Mouse (Mus musculus): ENCODE measurements around the gene Nlrp3. TPM values are rescaled to one million over a fixed set of nuclear protein-coding genes. Genes with fewer than 3 reads are reported as not detected.

Gene Nlrp3
- polyA plus RNA-seq, 1 experiment, result 0.04 TPM

GRCm38 (mm10) chr11:59596950-59597349 lies 55.6 kb downstream of the Nlrp3 start:
- Histone ChIP-seq H3K79me2 (ENCODE audit: control insufficient read depth, insufficient read depth) (no peaks in the 10 kb centered on the region), H3K36me3 (ENCODE audit: control insufficient read depth, insufficient read depth) (no peaks in the 10 kb centered on the region), H3K79me3 (ENCODE audit: low read depth) (no peaks in the 10 kb centered on the region), H3K4me3 (ENCODE audit: insufficient read depth, poor library complexity, severe bottlenecking) (no peak overlapping the region), H3ac (ENCODE audit: control insufficient read depth, insufficient read length, low read depth) (no peak overlapping the region), H3K27me3 (ENCODE audit: control insufficient read depth, insufficient read depth, insufficient read length) (no peaks in the 10 kb centered on the region)
- no peak for TF ChIP-seq CTCF (IDR thresholded peaks at IDR 0.05; ENCODE audit: control insufficient read depth, insufficient read depth, insufficient read length)
- peak; percentile 89 for TF ChIP-seq CEBPB (IDR thresholded peaks at IDR 0.05; ENCODE audit: low read depth)

GRCm38 (mm10) chr11:59599211-59599610 lies 57.8 kb downstream of the Nlrp3 start:
- Histone ChIP-seq H3K27me3 (ENCODE audit: control insufficient read depth, insufficient read depth, insufficient read length) (no peaks in the 10 kb centered on the region), H3K4me3 (ENCODE audit: insufficient read depth, poor library complexity, severe bottlenecking) (no peak overlapping the region), H3K79me3 (ENCODE audit: low read depth) (no peaks in the 10 kb centered on the region), H3ac (ENCODE audit: control insufficient read depth, insufficient read length, low read depth) (no peak overlapping the region), H3K79me2 (ENCODE audit: control insufficient read depth, insufficient read depth) (no peaks in the 10 kb centered on the region), H3K36me3 (ENCODE audit: control insufficient read depth, insufficient read depth) (no peaks in the 10 kb centered on the region)
- TF ChIP-seq MYOD1 (IDR thresholded peaks at IDR 0.05; ENCODE audit: control insufficient read depth, insufficient read length, low read depth), result no peak
- no peak for TF ChIP-seq USF1 (IDR thresholded peaks at IDR 0.05; ENCODE audit: low read depth)
- no peak for TF ChIP-seq MAX (IDR thresholded peaks at IDR 0.05)
- TF ChIP-seq CEBPB (IDR thresholded peaks at IDR 0.05; ENCODE audit: low read depth), result no peak
- TF ChIP-seq FOSL1 (IDR thresholded peaks at IDR 0.05; ENCODE audit: insufficient read depth, low read length, poor library complexity, severe bottlenecking), result no peak
- no peak for TF ChIP-seq CTCF (IDR thresholded peaks at IDR 0.05; ENCODE audit: control insufficient read depth, insufficient read depth, insufficient read length)
- TF ChIP-seq MYOG (IDR thresholded peaks at IDR 0.05; ENCODE audit: control insufficient read depth, extremely low read depth, insufficient read length), result no peak

DNA sequence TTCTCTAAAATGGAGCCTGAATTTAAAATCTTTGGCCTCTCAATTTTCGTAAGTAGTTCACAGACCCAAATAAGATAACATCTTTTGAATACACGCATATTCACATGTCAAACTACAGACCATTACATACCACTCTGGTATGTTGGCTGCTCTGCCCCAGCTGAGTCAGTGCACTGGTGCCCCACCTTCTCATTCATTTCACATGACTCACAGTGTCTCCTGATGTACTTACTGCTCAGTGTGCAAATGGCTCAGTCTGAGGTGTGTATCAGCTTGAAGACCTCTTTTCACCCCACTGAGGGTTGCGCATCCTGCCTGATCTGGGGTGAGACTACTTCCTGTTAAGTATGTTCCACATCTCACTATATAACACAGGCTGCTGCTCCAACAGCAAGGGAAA lies 59.5 kb downstream of the Nlrp3 start:
- H3K27me3 ChIP-seq (ENCODE audit: control insufficient read depth, insufficient read depth, insufficient read length), result no peaks in the 10 kb centered on the region
- no peaks in the 10 kb centered on the region for H3K79me3 ChIP-seq (ENCODE audit: low read depth)
- no peak overlapping the region for H3K4me3 ChIP-seq (ENCODE audit: insufficient read depth, poor library complexity, severe bottlenecking)
- H3ac ChIP-seq (ENCODE audit: control insufficient read depth, insufficient read length, low read depth), result no peak overlapping the region
- no peaks in the 10 kb centered on the region for H3K36me3 ChIP-seq (ENCODE audit: control insufficient read depth, insufficient read depth)
- H3K79me2 ChIP-seq (ENCODE audit: control insufficient read depth, insufficient read depth), result no peaks in the 10 kb centered on the region
- TF ChIP-seq MAX (IDR thresholded peaks at IDR 0.05) (peak; percentile 50), CEBPB (IDR thresholded peaks at IDR 0.05; ENCODE audit: low read depth) (peak; percentile 21), USF1 (IDR thresholded peaks at IDR 0.05; ENCODE audit: low read depth) (no peak), MYOD1 (IDR thresholded peaks at IDR 0.05; ENCODE audit: control insufficient read depth, insufficient read length, low read depth) (peak; percentile 42), MYOG (IDR thresholded peaks at IDR 0.05; ENCODE audit: control insufficient read depth, extremely low read depth, insufficient read length) (no peak), FOSL1 (IDR thresholded peaks at IDR 0.05; ENCODE audit: insufficient read depth, low read length, poor library complexity, severe bottlenecking) (peak; percentile 97), CTCF (IDR thresholded peaks at IDR 0.05; ENCODE audit: control insufficient read depth, insufficient read depth, insufficient read length) (no peak)

GRCm38 (mm10) chr11:59602287-59602686 lies 60.9 kb downstream of the Nlrp3 start:
- no peaks in the 10 kb centered on the region for H3K27me3 ChIP-seq (ENCODE audit: control insufficient read depth, insufficient read depth, insufficient read length)
- H3K79me2 ChIP-seq (ENCODE audit: control insufficient read depth, insufficient read depth), result no peaks in the 10 kb centered on the region
- no peaks in the 10 kb centered on the region for H3K36me3 ChIP-seq (ENCODE audit: control insufficient read depth, insufficient read depth)
- H3ac ChIP-seq (ENCODE audit: control insufficient read depth, insufficient read length, low read depth), result no peak overlapping the region
- TF ChIP-seq FOSL1 (IDR thresholded peaks at IDR 0.05; ENCODE audit: insufficient read depth, low read length, poor library complexity, severe bottlenecking) (peak; percentile 20), USF1 (IDR thresholded peaks at IDR 0.05; ENCODE audit: low read depth) (no peak), CTCF (IDR thresholded peaks at IDR 0.05; ENCODE audit: control insufficient read depth, insufficient read depth, insufficient read length) (no peak), MYOD1 (IDR thresholded peaks at IDR 0.05; ENCODE audit: control insufficient read depth, insufficient read length, low read depth) (peak; percentile 55), MYOG (IDR thresholded peaks at IDR 0.05; ENCODE audit: control insufficient read depth, extremely low read depth, insufficient read length) (no peak), MAX (IDR thresholded peaks at IDR 0.05) (no peak)
- no peak overlapping the region for H3K4me3 ChIP-seq (ENCODE audit: insufficient read depth, poor library complexity, severe bottlenecking)
- H3K79me3 ChIP-seq (ENCODE audit: low read depth), result no peaks in the 10 kb centered on the region

DNA sequence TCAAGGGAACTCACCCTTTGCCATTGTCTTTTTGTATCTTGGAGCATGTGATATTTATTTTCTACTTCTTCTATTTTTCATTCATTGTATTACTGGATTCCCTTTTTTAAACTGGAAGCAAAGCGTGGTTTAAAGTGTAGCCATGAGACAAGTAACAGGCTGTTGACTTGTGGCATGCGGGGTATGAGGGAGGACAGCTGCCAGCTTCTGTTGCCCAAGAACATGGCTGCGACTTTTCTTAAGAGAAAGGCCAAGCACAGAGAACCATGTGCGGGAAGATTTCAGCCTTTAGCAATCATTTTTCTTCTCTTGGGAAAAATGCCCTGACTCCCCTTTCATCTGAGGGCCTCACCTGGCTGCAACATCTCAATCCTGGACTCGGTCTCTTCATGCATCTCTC lies 70.3 kb downstream of the Nlrp3 start:
- H3K27me3 ChIP-seq (ENCODE audit: control insufficient read depth, insufficient read depth, insufficient read length), result no peaks in the 10 kb centered on the region
- H3K36me3 ChIP-seq (ENCODE audit: control insufficient read depth, insufficient read depth), result no peaks in the 10 kb centered on the region
- no peaks in the 10 kb centered on the region for H3K79me3 ChIP-seq (ENCODE audit: low read depth)
- H3ac ChIP-seq (ENCODE audit: control insufficient read depth, insufficient read length, low read depth), result no peak overlapping the region
- TF ChIP-seq MAX (IDR thresholded peaks at IDR 0.05) (no peak), MYOD1 (IDR thresholded peaks at IDR 0.05; ENCODE audit: control insufficient read depth, insufficient read length, low read depth) (no peak), CEBPB (IDR thresholded peaks at IDR 0.05; ENCODE audit: low read depth) (peak; percentile 52)
- H3K4me3 ChIP-seq (ENCODE audit: insufficient read depth, poor library complexity, severe bottlenecking), result no peak overlapping the region
- no peaks in the 10 kb centered on the region for H3K79me2 ChIP-seq (ENCODE audit: control insufficient read depth, insufficient read depth)

DNA sequence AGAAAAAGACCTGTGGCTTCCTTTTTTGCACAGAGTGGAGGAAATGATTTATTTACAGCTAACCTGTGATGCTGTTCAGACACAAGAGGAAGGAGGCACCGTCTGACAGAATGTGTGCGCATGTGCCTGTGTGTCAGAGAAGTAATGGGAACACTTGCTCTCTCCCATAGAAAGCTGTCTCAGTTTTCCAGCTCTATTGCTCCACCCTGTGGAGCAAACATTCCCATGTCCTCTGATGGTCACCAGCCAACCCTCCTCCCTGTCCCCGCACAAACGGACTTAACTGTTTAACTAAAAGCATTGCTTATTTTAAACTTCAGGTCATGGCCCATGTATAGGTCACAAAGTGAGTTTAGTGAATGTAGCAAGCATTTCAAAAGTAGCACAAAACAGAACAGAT lies 72.8 kb downstream of the Nlrp3 start:
- TF ChIP-seq MYOG (IDR thresholded peaks at IDR 0.05; ENCODE audit: control insufficient read depth, extremely low read depth, insufficient read length) (no peak), CEBPB (IDR thresholded peaks at IDR 0.05; ENCODE audit: low read depth) (no peak), USF1 (IDR thresholded peaks at IDR 0.05; ENCODE audit: low read depth) (no peak), MYOD1 (IDR thresholded peaks at IDR 0.05; ENCODE audit: control insufficient read depth, insufficient read length, low read depth) (no peak), MAX (IDR thresholded peaks at IDR 0.05) (no peak), FOSL1 (IDR thresholded peaks at IDR 0.05; ENCODE audit: insufficient read depth, low read length, poor library complexity, severe bottlenecking) (no peak), CTCF (IDR thresholded peaks at IDR 0.05; ENCODE audit: control insufficient read depth, insufficient read depth, insufficient read length) (no peak)
- Histone ChIP-seq H3K79me3 (ENCODE audit: low read depth) (no peaks in the 10 kb centered on the region), H3K27me3 (ENCODE audit: control insufficient read depth, insufficient read depth, insufficient read length) (no peaks in the 10 kb centered on the region), H3K79me2 (ENCODE audit: control insufficient read depth, insufficient read depth) (no peaks in the 10 kb centered on the region), H3ac (ENCODE audit: control insufficient read depth, insufficient read length, low read depth) (no peak overlapping the region), H3K4me3 (ENCODE audit: insufficient read depth, poor library complexity, severe bottlenecking) (no peak overlapping the region), H3K36me3 (ENCODE audit: control insufficient read depth, insufficient read depth) (no peaks in the 10 kb centered on the region)

Other genes with a start within 250 kb of the Nlrp3 start
- 1.8 TPM for gene Wnt9a, start 234.6 kb upstream of the Nlrp3 start, polyA plus RNA-seq (2012; fragmentation: generic; extraction: Trizol)
- gene Prss38, start 165.9 kb upstream of the Nlrp3 start, polyA plus RNA-seq (2012; fragmentation: generic; extraction: Trizol), result not detected
- 5.1 TPM for gene Jmjd4, start 91.5 kb upstream of the Nlrp3 start, polyA plus RNA-seq (2012; fragmentation: generic; extraction: Trizol)
- 54.3 TPM for gene Snap47, start 90.4 kb upstream of the Nlrp3 start, polyA plus RNA-seq (2012; fragmentation: generic; extraction: Trizol)
- gene Zfp867, start 69.1 kb upstream of the Nlrp3 start, polyA plus RNA-seq (2012; fragmentation: generic; extraction: Trizol), result 0.73 TPM
- gene Zkscan17, start 14.8 kb upstream of the Nlrp3 start, polyA plus RNA-seq (2012; fragmentation: generic; extraction: Trizol), result 21.5 TPM
- gene Olfr222, start 34.7 kb downstream of the Nlrp3 start, polyA plus RNA-seq (2012; fragmentation: generic; extraction: Trizol), result not detected
- not detected for gene Olfr223, start 51.7 kb downstream of the Nlrp3 start, polyA plus RNA-seq (2012; fragmentation: generic; extraction: Trizol)
- gene Mprip, start 119.7 kb downstream of the Nlrp3 start, polyA plus RNA-seq (2012; fragmentation: generic; extraction: Trizol), result 257 TPM
- gene Pld6, start 246.1 kb downstream of the Nlrp3 start, polyA plus RNA-seq (2012; fragmentation: generic; extraction: Trizol), result 0.02 TPM

Measured in C2C12 (cell line).